Mouse (Mus musculus) frontal cortex, postnatal 25 days (tissue): ENCODE data around the gene Sowahd.

ENCODE experiments used
- DNase-seq, 2 experiments: peaks; one replicate each; pipeline ENCODE4 v3.0.0; 2022; ENCODE audit warnings: low spot score in 2 of 2

Sowahd gene

DNA sequence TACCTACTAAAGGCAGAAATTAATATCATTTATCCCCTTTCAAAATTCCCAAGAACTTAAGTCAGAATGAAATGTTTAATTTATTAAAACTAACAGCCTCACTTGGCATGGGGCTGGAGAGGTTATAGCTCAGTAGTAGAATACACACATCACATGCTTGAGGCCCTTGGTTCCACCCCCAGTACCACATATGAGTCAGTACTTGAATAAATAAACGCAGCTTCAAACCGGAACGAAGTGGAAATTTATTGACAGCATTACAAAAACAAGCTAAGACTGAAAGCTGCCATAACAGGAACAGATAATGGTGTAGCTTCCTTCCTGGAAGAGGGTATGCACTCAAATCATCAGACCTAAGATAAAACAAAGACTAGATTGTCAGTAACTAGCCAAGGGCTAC lies 42.8 kb downstream of the Sowahd start:
- no peak for DNase-seq

GRCm38 (mm10) chrX:37095106-37095768 lies 46.6 kb downstream of the Sowahd start:
- DNase-seq, result no peak

DNA sequence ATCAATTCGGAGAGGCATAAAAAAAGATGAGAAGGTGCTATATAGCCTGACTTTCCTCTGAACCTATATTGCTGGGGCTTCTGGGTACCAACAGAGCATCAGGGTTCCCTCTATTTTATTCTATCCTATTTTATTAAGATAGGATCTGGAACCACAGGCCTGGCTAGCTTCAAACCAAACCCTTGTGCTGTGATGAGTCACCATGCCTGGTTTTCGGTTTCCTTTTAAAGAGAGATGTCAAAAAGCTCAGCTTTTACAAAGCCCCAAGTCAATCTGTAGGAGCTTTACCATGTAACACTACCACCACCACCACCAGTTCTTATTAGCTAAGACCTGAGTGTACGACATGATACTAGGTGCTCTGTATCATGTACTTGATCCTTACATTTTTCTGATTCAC lies 50.0 kb downstream of the Sowahd start:
- no peak for DNase-seq
